Mouse (Mus musculus) liver, embryonic 14.5 days (tissue): Measurements from ENCODE around the gene Gm17402.

ENCODE experiments used
- CTCF ChIP-seq: IDR thresholded peaks from 2 replicates; pipeline ENCODE4 v1.5.1; 2016; ENCODE audit warnings: antibody characterized with exemption, low read depth, control low read depth
- EP300 ChIP-seq: IDR thresholded peaks from 2 replicates; pipeline ENCODE4 v1.6.1; 2016; ENCODE audit warnings: antibody characterized with exemption, low read depth

DNA sequence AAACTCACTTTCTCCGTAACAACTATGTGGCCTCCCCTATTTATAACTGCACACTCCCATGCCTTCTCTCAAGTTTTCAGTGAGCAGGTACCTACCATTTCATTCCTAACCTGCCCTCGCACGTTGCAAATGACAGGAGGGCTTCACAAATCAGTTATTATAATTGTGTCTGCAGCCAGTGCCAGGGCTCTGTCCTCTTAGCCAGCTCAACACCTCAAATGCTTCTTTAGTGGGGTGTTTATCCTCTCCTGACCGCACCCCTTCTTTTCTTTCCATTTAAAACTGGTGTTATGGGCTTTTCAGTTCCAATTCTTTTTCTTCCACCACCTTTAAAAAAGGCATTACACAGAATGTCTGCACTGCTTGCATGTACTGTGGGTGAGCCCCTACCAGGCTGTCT lies 2.8 kb downstream of the Gm17402 start:
- TF ChIP-seq CTCF (no peak), EP300 (no peak)
